Mouse (Mus musculus) kidney, postnatal 0 days (tissue): ENCODE measurements around the gene Rce1. TPM values are rescaled to one million over a fixed set of nuclear protein-coding genes. Genes with fewer than 3 reads are reported as not detected.
A peak's percentile ranks its signal among the peaks of the same experiment; 100 is the strongest.

Experiments used
- ATAC-seq: fragments of 200-750 bp; cut with Nextera tagmentation; replicated peaks from 2 replicates; pipeline ENCODE4 v1.8.0; 2017; ENCODE audit warnings: low read depth, moderate number of reproducible peaks, moderate TSS enrichment, moderate library complexity; ENCODE audit not compliant: low FRiP score
- DNase-seq: peaks from one replicate; pipeline ENCODE4 v3.0.0-alpha.2; 2016; ENCODE audit warnings: low spot score
- H3K27ac ChIP-seq: fragments of 300-500 bp; sonication (generic); 2 replicates; pipeline ENCODE4 v1.5.1; 2014; ENCODE audit warnings: mild to moderate bottlenecking
- H3K27me3 ChIP-seq: fragments of 300-500 bp; sonication (generic); 2 replicates; pipeline ENCODE4 v1.6.1; 2014; ENCODE audit warnings: low read length, mixed read lengths; ENCODE audit not compliant: insufficient read depth
- H3K36me3 ChIP-seq: fragments of 300-500 bp; sonication (generic); 2 replicates; pipeline ENCODE4 v1.6.1; 2014; ENCODE audit warnings: low read length, mixed read lengths; ENCODE audit not compliant: insufficient read depth
- H3K4me1 ChIP-seq: fragments of 300-500 bp; sonication (generic); replicated peaks from 2 replicates; pipeline ENCODE4 v1.6.1; 2014; ENCODE audit warnings: antibody characterized with exemption, low read length, mixed read lengths; ENCODE audit not compliant: insufficient read depth
- H3K4me2 ChIP-seq: fragments of 300-500 bp; sonication (generic); 2 replicates; pipeline ENCODE4 v1.6.1; 2014; ENCODE audit warnings: mild to moderate bottlenecking, low read length, moderate library complexity, mixed read lengths
- H3K4me3 ChIP-seq: fragments of 300-500 bp; sonication (generic); replicated peaks from 2 replicates; pipeline ENCODE4 v1.5.1; 2014; ENCODE audit warnings: low read depth, low read length
- H3K9ac ChIP-seq: fragments of 300-500 bp; sonication (generic); 2 replicates; pipeline ENCODE4 v1.6.1; 2014; ENCODE audit warnings: low read depth, low read length
- H3K9me3 ChIP-seq: fragments of 300-500 bp; sonication (generic); replicated peaks from 2 replicates; pipeline ENCODE4 v1.6.1; 2016; ENCODE audit warnings: low read length, inconsistent platforms, mixed read lengths
- CTCF ChIP-seq: IDR thresholded peaks from 2 replicates; pipeline ENCODE4 v1.5.1; 2016; ENCODE audit warnings: antibody characterized with exemption, low read depth, mild to moderate bottlenecking, moderate library complexity
- WGBS: fragments of 180-500 bp; shearing (Covaris S2); extraction: QIAGEN DNeasy Blood & Tissue Kit; methylation state at CpG from one replicate; pipeline ENCODE4 v1.1.7; 2014; 5-methylcytosine and 5-hydroxymethylcytosine counted together
- polyA plus RNA-seq: library from polyadenylated mRNA; unstranded; fragments of >200 nt; fragmentation: Nextera tagmentation; extraction: Ambion mirVana; gene quantifications from 2 replicates; pipeline ENCODE4 v1.2.1, GENCODE M21; 2015

The Rce1 gene
- polyA plus RNA-seq, 1 experiment from 2014 or later = 65.1 TPM

DNA sequence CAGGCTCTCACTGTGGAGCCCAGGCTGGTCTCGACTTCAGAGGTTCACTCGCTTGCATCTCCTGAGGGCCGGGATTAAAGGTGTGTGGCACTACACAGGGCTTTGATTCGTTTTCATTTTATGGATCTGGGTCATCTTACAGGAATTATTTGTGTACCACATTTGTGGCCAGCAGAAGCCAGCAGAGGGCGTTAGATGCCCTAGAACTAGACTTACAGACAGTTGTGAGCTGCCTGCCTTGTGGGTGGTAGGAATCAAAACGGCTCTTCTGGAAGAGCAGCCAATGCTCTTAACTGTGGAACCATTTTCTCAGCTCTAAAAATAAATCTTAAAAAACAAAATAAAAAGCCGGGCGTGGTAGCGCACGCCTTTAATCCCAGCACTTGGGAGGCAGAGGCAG is 18.8 kb upstream of the Rce1 start:
- no peak overlapping the region for H3K9ac ChIP-seq
- H3K4me1 ChIP-seq = no peaks in the 10 kb centered on the region
- peak; percentile 58 for TF ChIP-seq CTCF
- no peaks in the 10 kb centered on the region for H3K36me3 ChIP-seq
- DNase-seq = peak; percentile 43
- ATAC-seq = no peak
- 42% methylated on average over 10 of the region's 10 CpGs for WGBS
- H3K27ac ChIP-seq = no peak overlapping the region
- no peak overlapping the region for H3K4me3 ChIP-seq
- H3K4me2 ChIP-seq = no peak overlapping the region
- H3K9me3 ChIP-seq = no peaks in the 10 kb centered on the region
- H3K27me3 ChIP-seq = no peaks in the 10 kb centered on the region

DNA sequence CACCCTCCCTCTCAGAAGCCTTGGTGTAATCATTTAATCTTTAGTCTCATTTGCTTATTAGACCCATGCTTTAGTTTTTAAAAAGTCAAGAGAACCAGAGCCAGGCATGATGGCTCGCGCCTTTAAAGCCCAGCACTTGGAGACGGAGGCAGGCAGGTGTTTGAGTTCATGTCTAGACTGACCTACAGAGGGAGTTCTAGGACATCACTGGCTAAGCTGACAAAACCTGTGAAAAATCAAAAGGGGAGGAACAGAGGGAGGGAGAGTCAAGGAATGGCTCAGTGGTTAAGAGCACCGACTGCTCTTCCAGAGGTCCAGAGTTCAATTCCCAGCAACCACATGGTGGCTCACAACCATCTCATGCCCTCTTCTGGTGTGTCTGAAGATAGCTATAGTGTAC is 10.5 kb upstream of the Rce1 start:
- H3K4me2 ChIP-seq = no peak overlapping the region
- ATAC-seq (no peak), DNase-seq (no peak)
- no peaks in the 10 kb centered on the region for H3K9me3 ChIP-seq
- no peak overlapping the region for H3K9ac ChIP-seq
- no peak overlapping the region for H3K27ac ChIP-seq
- 63% methylated on average over 4 of the region's 4 CpGs for WGBS
- H3K36me3 ChIP-seq = no peaks in the 10 kb centered on the region
- peak; percentile 5; the same call in 1 of the 2 replicates for TF ChIP-seq CTCF
- no peaks in the 10 kb centered on the region for H3K4me1 ChIP-seq
- H3K27me3 ChIP-seq = no peaks in the 10 kb centered on the region
- no peak overlapping the region for H3K4me3 ChIP-seq

DNA sequence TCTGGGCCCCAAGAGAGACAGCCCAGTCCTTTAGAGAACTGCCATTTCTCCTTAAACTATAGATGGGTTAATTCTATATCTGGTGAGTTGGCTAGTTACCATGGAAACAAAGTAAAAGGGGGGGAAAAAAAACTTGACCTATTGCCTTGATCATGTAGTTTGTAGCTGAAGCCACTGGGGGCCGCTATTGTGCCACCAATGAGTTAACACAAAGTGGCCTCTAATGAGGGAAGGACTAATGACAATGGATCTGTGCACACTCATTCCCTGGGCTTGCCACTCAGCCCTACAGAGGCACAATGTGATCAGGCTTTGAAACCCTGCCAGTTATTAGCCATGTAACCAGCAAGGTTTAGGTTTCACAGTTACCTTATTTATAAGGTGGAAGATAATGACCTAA is 3.4 kb upstream of the Rce1 start:
- peak; percentile 84 for DNase-seq
- Histone ChIP-seq H3K9ac (no peak overlapping the region), H3K9me3 (no peaks in the 10 kb centered on the region), H3K27ac (no peak overlapping the region), H3K4me3 (no peak overlapping the region), H3K4me2 (no peak overlapping the region), H3K36me3 (no peaks in the 10 kb centered on the region; the same call in 1 of the 2 replicates), H3K27me3 (no peaks in the 10 kb centered on the region), H3K4me1 (peaks cover 11% of the 10 kb centered on the region; the same call in 1 of the 2 replicates)
- ATAC-seq = no peak
- peak; percentile 89 for TF ChIP-seq CTCF
- WGBS = 0% methylated on average over 1 of the region's 1 CpGs

DNA sequence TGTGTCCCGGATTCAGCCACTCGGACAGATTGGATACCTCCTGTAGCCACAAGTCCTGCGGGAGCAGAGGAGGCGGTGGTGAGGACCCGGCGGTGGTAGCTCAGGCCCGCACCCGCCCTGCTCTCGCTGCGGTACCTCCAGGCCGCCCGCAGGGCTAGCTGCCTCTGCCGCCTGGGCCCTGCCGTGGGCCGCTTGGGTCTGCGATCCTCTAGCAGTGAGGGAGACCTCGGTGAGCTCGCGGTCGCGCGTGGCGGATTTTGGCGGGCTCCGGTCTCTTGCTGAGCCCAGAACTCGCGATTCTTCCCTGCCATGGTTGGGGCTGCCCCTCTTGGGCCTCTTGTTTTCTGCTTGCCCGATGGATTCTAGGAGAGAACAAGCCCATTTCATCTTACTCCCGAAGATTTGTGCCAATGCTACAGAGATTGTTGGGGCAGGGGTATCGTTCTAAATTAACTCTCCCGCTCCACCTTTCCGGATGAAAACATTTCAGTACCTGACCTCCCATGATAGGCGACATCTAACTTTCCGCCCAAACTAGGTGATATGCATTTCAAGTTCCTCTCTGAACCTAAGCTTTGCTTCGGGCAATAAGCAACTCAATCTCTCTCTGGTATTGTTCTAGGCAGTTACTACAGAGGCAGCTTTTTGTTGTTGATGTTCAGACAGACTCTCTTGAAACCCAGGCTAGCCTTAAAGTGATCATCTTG is 541 bp upstream of the Rce1 start:
- peaks cover 11% of the 10 kb centered on the region; the same call in 1 of the 2 replicates for H3K4me1 ChIP-seq
- H3K27me3 ChIP-seq = no peaks in the 10 kb centered on the region
- H3K36me3 ChIP-seq = peaks cover 24% of the 10 kb centered on the region
- H3K9ac ChIP-seq = peak overlapping the region; percentile 90
- H3K4me2 ChIP-seq = peak overlapping the region; percentile 87
- DNase-seq = peak; percentile 50
- peak overlapping the region; percentile 89 for H3K27ac ChIP-seq
- peak; percentile 37 for ATAC-seq
- H3K4me3 ChIP-seq = peak overlapping the region; percentile 84
- TF ChIP-seq CTCF = no peak
- WGBS = under 1% methylated on average over 35 of the region's 35 CpGs
- H3K9me3 ChIP-seq = no peaks in the 10 kb centered on the region

DNA sequence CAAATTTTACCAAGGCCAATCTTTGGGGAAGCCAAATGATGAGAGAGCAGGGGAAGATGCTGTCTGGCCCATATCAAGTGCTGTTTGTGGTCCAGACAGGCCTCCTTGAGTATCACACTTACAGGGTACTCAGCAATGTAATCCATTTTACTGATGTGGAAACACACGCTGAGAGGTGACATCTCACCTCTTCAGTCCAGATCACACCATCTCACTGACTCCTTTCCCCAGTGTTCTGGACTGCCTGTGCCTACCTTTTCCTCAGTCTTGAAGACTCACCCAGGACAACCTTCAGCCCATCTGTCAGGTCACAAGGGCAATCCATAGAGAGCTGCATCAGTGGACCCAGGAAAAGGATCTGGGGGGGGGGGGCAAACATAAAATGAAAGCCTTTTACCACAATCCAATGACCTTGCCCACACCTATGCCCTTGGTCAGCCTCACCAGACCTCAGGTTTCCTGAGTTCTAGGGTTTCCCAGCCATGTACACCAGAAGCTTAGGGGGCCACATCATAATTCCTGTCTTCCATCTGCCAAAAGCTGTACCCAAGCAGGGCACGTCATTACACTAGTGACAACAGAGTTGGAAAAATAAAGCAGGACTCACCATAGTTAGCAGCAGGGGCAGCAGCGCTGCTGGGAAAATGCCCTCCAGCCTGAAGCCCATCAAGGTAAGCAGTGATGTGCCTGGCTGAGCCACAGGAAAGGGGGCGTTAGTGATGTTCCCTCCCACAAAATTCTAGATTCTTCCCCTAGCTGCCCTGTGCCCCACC is 849 bp downstream of the Rce1 start:
- DNase-seq = no peak
- no peaks in the 10 kb centered on the region for H3K27me3 ChIP-seq

DNA sequence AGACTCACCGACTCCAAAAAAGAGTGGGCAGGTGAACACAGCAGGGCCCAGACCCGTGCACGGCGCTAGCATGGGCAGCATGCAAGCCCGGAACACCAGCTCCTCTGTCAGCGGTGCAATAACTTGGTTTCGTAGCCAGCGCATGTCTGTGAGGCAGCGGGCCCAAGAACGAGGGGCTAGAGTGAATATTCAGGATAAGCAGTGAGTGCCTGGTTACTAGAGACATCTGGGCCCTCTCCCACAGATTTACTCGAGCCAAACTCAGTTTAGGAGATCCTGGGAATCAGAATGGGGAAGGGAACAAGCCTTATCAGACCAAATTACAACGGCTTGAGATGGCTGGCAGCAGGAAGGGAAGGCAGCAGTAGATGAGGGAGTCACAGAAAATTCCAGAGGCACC is 1.4 kb downstream of the Rce1 start:
- no peak for DNase-seq

More for the DNA sequence above, 849 bp downstream of the Rce1 start:
- 21% methylated on average over 4 of the region's 4 CpGs for WGBS
- Histone ChIP-seq H3K4me2 (peak overlapping the region; percentile 73), H3K27ac (peak overlapping the region; percentile 89; the same call in 1 of the 2 replicates), H3K9ac (peak overlapping the region; percentile 90), H3K36me3 (peaks cover 29% of the 10 kb centered on the region), H3K4me1 (peaks cover 11% of the 10 kb centered on the region; the same call in 1 of the 2 replicates), H3K4me3 (peak overlapping the region; percentile 84), H3K9me3 (no peaks in the 10 kb centered on the region)
- no peak for TF ChIP-seq CTCF
- ATAC-seq = no peak; the same call in 1 of the 2 replicates

More for the DNA sequence above, 1.4 kb downstream of the Rce1 start:
- TF ChIP-seq CTCF = no peak
- WGBS = 94% methylated on average over 12 of the region's 12 CpGs
- Histone ChIP-seq H3K9me3 (no peaks in the 10 kb centered on the region), H3K27ac (no peak overlapping the region), H3K9ac (no peak overlapping the region), H3K27me3 (no peaks in the 10 kb centered on the region), H3K4me3 (no peak overlapping the region), H3K36me3 (peaks cover 29% of the 10 kb centered on the region), H3K4me2 (no peak overlapping the region), H3K4me1 (peaks cover 11% of the 10 kb centered on the region; the same call in 1 of the 2 replicates)
- no peak for ATAC-seq
